Mouse (Mus musculus) cortical plate, adult 2 months (tissue): ENCODE data around the gene Nisch. TPM values are rescaled to one million over a fixed set of nuclear protein-coding genes. Genes with fewer than 3 reads are reported as not detected.

Experiments
- H3K27ac ChIP-seq: fragments of 200-500 bp; 2 replicates; pipeline ENCODE4 v1.5.1; 2012; ENCODE audit warnings: low read length, control low read depth, inconsistent platforms; ENCODE audit not compliant: insufficient read depth
- H3K4me1 ChIP-seq: fragments of 200-500 bp; 2 replicates; pipeline ENCODE4 v1.6.1; 2011; ENCODE audit warnings: low read length; ENCODE audit not compliant: control insufficient read depth, insufficient read depth
- H3K4me3 ChIP-seq: fragments of 200-500 bp; 2 replicates; pipeline ENCODE4 v1.5.1; 2011; ENCODE audit warnings: mild to moderate bottlenecking, low read length, control low read depth; ENCODE audit not compliant: insufficient read depth
- CTCF ChIP-seq: fragments of 200-500 bp; IDR thresholded peaks from 2 replicates; pipeline ENCODE4 v1.5.1; 2011; ENCODE audit warnings: mild to moderate bottlenecking, control low read depth, low read length; ENCODE audit not compliant: insufficient read depth; ENCODE audit errors: extremely low read depth
- POLR2A ChIP-seq: fragments of 200-500 bp; IDR thresholded peaks from 2 replicates; pipeline ENCODE4 v1.6.1; 2011; ENCODE audit warnings: mild to moderate bottlenecking, low read length, control low read depth; ENCODE audit not compliant: insufficient read depth; ENCODE audit errors: extremely low read depth
- polyA plus RNA-seq: library from polyadenylated mRNA; depleted of rRNA; stranded (reverse); fragments of >200 nt; gene quantifications from 2 replicates; pipeline ENCODE4 v1.2.3, GENCODE M21; 2012

Nisch gene
- polyA plus RNA-seq, 1 experiment = 293 TPM

DNA sequence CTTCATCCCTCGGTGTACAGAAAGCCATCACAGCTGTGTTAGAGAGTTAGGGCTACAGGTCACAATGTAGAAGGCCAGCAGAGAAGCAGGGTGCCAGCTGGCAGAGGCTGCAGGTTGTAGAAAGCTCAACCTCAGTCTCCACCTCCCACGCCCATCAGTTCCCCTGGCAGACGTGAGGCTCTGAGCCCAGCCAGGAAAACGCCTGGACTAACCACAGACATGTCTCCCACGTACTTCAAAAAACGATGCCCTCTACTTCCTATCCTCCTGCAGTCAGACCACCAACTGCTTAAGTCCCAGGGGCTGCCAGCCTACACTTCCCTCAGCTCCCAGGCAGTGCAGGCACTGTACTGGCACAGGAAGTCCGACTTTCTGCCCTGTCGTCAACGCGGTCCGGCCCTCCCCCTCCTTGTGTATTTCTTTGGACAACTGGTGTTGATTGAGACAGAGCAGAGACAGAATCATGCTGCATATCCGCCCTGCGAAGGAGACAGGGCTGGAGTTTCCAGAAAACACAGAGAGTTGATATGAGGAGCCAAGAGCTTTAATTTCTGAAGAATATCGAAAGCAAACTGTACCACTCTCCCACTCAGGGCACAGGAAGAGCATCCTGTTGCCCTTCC, 21.7 kb downstream of the Nisch start:
- no peak for TF ChIP-seq CTCF
- no peak for TF ChIP-seq POLR2A
- H3K27ac ChIP-seq = no peak overlapping the region

GRCm38 (mm10) chr14:31194441-31194840, 22.3 kb downstream of the Nisch start:
- Histone ChIP-seq H3K4me1 (peaks cover 6% of the 10 kb centered on the region; the same call in 1 of the 2 replicates), H3K27ac (no peak overlapping the region), H3K4me3 (no peak overlapping the region)
- TF ChIP-seq CTCF (no peak), POLR2A (no peak)

More for the DNA sequence above, 21.7 kb downstream of the Nisch start:
- peaks cover 6% of the 10 kb centered on the region; the same call in 1 of the 2 replicates for H3K4me1 ChIP-seq
- no peak overlapping the region for H3K4me3 ChIP-seq

DNA sequence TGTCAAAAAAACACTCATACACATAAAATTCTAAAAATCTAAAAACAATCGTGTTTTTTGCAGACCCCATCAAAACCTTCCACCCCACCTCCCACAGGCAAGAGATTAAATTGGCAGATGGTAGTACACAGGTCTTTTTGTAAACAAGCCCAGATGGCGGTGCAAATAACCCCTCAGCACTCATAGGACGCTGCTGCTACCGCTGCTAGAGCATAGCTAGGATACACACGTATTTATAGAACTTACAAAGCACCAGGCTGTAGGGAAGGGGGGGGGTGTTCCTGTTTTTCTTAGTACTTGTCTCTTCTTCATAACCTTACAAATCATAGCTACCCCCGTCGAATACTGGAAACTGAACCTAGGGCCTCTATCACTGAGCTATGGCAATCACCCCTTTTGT, 23.0 kb downstream of the Nisch start:
- TF ChIP-seq POLR2A (no peak), CTCF (no peak)
- Histone ChIP-seq H3K4me3 (no peak overlapping the region), H3K27ac (no peak overlapping the region), H3K4me1 (peaks cover 4% of the 10 kb centered on the region; the same call in 1 of the 2 replicates)

DNA sequence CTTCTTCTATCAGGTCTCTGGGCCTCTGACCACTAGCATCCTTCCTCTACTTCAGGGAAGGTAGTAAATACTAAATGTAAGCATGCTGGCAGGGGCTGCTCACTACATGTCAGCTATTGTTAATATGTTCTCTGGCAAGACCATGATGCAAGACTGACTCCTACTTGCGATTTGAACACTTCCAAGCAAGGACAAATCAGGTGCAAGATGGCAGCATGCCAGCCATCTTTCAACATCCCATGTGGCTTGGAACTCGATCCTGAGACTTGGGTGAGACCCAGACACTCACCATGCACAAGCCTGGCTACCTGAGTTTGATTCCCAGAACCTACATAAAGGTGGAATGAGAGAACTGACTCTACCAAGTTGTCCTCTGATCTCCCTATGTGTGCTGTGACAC, 24.8 kb downstream of the Nisch start:
- Histone ChIP-seq H3K4me3 (no peak overlapping the region), H3K27ac (no peak overlapping the region), H3K4me1 (peaks cover 6% of the 10 kb centered on the region; the same call in 1 of the 2 replicates)
- TF ChIP-seq CTCF (no peak), POLR2A (no peak)

GRCm38 (mm10) chr14:31189348-31189747, 27.4 kb downstream of the Nisch start:
- Histone ChIP-seq H3K4me3 (no peak overlapping the region), H3K4me1 (peaks cover 1% of the 10 kb centered on the region; the same call in 1 of the 2 replicates), H3K27ac (no peak overlapping the region)
- TF ChIP-seq POLR2A (no peak), CTCF (no peak)

- Histone ChIP-seq H3K4me1 (0 out of 2 replicates have a peak, but pooled peaks cover 1% of the 10 kb centered on the region), H3K4me3 (no peak overlapping the region), H3K27ac (no peak overlapping the region)
- TF ChIP-seq POLR2A (no peak), CTCF (no peak)
Measured at GRCm38 (mm10) chr14:31188771-31189181, 28.0 kb downstream of the Nisch start.

GRCm38 (mm10) chr14:31186656-31187055, 30.1 kb downstream of the Nisch start:
- H3K4me1 ChIP-seq = 0 out of 2 replicates have a peak, but pooled peaks cover 1% of the 10 kb centered on the region
- no peak overlapping the region for H3K27ac ChIP-seq
- H3K4me3 ChIP-seq = no peak overlapping the region
- TF ChIP-seq CTCF = no peak
- no peak for TF ChIP-seq POLR2A

- peak overlapping the region; percentile 21; the same call in 1 of the 2 replicates for H3K27ac ChIP-seq
- TF ChIP-seq POLR2A (no peak), CTCF (no peak)
Measured at GRCm38 (mm10) chr14:31184195-31184594, 32.6 kb downstream of the Nisch start.

GRCm38 (mm10) chr14:31183541-31183940, 33.2 kb downstream of the Nisch start:
- Histone ChIP-seq H3K27ac (peak overlapping the region; percentile 14; the same call in 1 of the 2 replicates), H3K4me3 (no peak overlapping the region), H3K4me1 (0 out of 2 replicates have a peak, but pooled peaks cover 1% of the 10 kb centered on the region)
- TF ChIP-seq POLR2A (no peak), CTCF (no peak)

More at GRCm38 (mm10) chr14:31184195-31184594, 32.6 kb downstream of the Nisch start:
- H3K4me3 ChIP-seq = no peak overlapping the region
- 0 out of 2 replicates have a peak, but pooled peaks cover 1% of the 10 kb centered on the region for H3K4me1 ChIP-seq

GRCm38 (mm10) chr14:31182786-31183290, 33.9 kb downstream of the Nisch start:
- Histone ChIP-seq H3K27ac (no peak overlapping the region), H3K4me1 (no peaks in the 10 kb centered on the region), H3K4me3 (no peak overlapping the region)
- TF ChIP-seq POLR2A (no peak), CTCF (no peak)
